Mouse (Mus musculus) thymus, postnatal 36 days (tissue): Measurements from ENCODE around the gene Btla.

ENCODE experiments used
- DNase-seq, 2 experiments: peaks; one replicate each; pipeline ENCODE4 v3.0.0; 2022; ENCODE audit warnings: mixed read lengths in 2 of 2

Btla gene

GRCm38 (mm10) chr16:45259663-45260062, 35.5 kb downstream of the Btla start:
- DNase-seq = peak; percentile 45 to 58

- no peak for DNase-seq
Measured at GRCm38 (mm10) chr16:45261321-45261720, 37.2 kb downstream of the Btla start.

GRCm38 (mm10) chr16:45262051-45262450, 37.9 kb downstream of the Btla start:
- no peak for DNase-seq

- DNase-seq = no peak
Measured at GRCm38 (mm10) chr16:45269886-45270285, 45.8 kb downstream of the Btla start.

GRCm38 (mm10) chr16:45283093-45283492, 59.0 kb downstream of the Btla start:
- peak; percentile 11 to 12 for DNase-seq

GRCm38 (mm10) chr16:45297806-45298205, 73.7 kb downstream of the Btla start:
- DNase-seq = no peak
